Mouse (Mus musculus): ENCODE results near the gene Myo3b.
"Not testable (repeated sequence)": the region's sequence is repeated elsewhere in the genome, so short reads cannot be mapped to it uniquely, and the experiment has no call there.

Myo3b gene

GRCm38 (mm10) chr2:70195418-70196248 lies 156.7 kb downstream of the Myo3b start:
- DNase-seq (ENCODE audit: low spot score) = no peak

- no peak for DNase-seq (ENCODE audit: low spot score)
Measured at GRCm38 (mm10) chr2:70201796-70202555, 163.1 kb downstream of the Myo3b start.

DNA sequence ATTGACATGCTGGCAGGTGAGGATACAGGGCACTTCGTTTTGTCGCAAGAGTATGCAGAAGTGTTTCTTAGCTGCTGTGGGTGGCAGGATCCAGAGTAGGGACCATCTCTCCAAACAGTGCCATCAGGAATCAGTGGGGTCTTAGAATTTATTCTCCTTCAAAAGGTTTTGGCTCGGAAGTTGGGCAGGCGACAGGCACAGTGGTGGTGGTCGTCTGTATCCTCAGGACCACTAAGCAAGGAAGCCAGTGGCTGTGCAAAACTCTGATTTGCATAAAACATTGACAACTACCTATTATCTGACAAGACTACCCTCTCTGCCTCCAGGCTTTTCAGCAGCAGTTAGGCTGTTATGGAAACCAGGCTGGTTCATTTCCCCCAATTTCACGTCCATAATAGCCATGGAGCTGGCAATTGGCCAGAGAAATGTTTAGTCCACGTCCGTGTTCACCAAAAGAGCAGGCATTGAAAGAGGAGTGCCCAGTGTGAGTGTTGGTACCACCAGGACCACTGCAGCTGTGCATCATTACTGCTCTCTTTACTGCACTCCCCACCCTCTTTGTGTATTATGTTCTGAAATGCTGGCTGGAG lies 163.7 kb downstream of the Myo3b start:
- DNase-seq (ENCODE audit: low spot score) = no peak

DNA sequence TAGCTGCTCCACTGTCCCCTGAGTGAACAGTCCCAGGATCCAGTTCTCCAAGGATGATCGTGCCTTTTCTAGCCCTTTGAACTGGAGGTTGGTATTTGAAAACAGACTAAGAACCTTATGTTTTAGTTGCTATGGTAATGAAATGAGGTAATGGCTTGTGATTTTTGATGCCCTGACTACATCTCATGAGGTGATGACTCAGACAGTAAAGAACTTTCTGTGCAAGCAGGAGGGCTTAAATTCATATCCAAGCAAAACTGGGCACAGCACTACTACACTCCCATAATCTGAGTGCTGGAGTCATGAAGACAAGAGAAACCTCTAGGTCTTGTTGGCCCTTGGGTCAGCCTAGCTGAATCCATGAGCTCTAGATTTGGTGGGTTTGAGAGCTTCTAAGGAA lies 169.5 kb downstream of the Myo3b start:
- no peak for DNase-seq (ENCODE audit: low spot score)

DNA sequence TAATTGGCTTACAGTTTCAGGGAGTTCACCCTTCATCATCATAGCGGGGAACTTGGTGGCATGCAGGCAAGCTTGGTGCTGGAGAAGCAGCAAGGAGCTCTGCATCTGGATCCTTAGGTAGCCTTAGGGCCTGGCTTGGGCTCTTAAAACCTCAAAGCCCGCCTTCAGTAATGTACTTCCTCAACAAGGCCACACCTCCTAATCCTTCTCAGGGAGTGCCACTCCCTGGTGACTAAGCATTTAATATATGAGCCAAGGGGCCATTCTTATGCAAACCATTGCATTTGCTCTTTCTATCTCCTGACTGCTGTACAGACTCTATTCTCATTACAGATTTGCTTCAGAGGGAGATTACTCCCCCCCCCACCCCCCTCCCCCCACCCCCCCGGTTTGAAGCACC lies 170.9 kb downstream of the Myo3b start:
- DNase-seq (ENCODE audit: low spot score) = no peak

- DNase-seq (ENCODE audit: low spot score) = no peak
Measured at GRCm38 (mm10) chr2:70210427-70211332, 171.8 kb downstream of the Myo3b start.

DNA sequence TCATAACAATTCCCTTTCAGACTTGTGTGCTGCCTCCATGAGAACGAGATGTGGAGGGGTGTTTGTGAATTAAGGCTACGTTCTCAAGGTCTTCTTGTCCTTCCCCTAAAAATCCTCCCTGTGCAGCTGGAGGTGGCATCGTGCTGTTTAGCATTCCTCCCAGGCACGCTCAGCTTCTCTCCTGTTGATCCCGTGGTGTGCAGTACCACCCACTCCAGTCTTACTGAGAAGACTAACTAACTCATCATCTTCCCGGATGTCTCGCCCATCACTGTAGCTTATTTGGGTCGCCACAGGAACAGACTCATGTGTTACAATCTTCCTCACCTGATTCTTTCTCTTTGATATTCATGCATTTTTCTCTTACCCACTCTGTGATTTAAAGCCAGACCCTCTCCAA lies 175.5 kb downstream of the Myo3b start:
- DNase-seq (ENCODE audit: low spot score) = no peak

- DNase-seq (ENCODE audit: low spot score) = no peak
Measured at GRCm38 (mm10) chr2:70217800-70218199, 178.9 kb downstream of the Myo3b start.

DNA sequence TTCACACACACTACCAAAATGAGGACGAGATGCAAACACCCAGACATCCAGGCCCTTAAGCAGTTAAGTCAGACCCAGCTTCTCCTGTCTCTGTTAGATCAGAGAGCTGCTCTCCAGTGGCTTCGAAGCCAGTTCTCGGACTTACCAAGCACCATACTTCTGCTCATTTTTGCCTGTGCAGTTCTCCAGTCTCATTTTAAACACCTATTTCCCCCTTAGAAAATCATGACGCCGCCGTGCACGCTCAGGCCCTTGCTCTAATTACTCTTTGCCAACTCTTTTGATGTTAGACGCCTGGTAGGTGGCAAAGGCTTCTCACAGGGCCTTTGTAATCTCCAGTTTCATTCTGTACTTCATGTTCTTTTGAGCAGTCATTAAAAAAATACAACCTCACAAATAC lies 179.5 kb downstream of the Myo3b start:
- DNase-seq (ENCODE audit: low spot score) = no peak

- DNase-seq (ENCODE audit: low spot score) = no peak
Measured at GRCm38 (mm10) chr2:70226679-70227078, 187.8 kb downstream of the Myo3b start.

GRCm38 (mm10) chr2:70234450-70234849 lies 195.5 kb downstream of the Myo3b start:
- DNase-seq (ENCODE audit: low spot score) = not testable (repeated sequence)

- no peak for DNase-seq (ENCODE audit: low spot score)
Measured at GRCm38 (mm10) chr2:70245981-70246380, 207.1 kb downstream of the Myo3b start.

GRCm38 (mm10) chr2:70248616-70249015 lies 209.7 kb downstream of the Myo3b start:
- no peak for DNase-seq (ENCODE audit: low spot score)

GRCm38 (mm10) chr2:70249872-70250271 lies 210.9 kb downstream of the Myo3b start:
- DNase-seq (ENCODE audit: low spot score) = no peak

DNA sequence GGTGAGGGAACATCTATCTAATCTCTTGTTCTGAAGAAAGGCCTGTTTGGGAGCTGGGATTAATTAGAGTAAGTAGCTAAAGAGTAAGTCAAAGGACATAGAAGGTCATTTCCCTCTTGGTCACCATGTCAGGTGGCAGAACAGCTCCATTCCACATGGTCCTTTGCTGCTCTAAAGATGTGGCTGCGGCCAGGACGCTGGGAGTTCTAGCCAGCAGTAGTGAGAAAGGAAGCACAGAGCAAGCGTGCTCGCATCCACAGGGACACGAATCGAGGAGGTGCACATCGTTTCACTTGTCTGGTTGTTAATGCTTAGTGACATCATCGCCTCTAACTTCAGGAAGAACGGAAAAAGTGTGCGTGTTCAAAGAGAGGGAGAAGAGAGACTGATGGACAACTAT lies 212.3 kb downstream of the Myo3b start:
- DNase-seq (ENCODE audit: low spot score) = no peak

DNA sequence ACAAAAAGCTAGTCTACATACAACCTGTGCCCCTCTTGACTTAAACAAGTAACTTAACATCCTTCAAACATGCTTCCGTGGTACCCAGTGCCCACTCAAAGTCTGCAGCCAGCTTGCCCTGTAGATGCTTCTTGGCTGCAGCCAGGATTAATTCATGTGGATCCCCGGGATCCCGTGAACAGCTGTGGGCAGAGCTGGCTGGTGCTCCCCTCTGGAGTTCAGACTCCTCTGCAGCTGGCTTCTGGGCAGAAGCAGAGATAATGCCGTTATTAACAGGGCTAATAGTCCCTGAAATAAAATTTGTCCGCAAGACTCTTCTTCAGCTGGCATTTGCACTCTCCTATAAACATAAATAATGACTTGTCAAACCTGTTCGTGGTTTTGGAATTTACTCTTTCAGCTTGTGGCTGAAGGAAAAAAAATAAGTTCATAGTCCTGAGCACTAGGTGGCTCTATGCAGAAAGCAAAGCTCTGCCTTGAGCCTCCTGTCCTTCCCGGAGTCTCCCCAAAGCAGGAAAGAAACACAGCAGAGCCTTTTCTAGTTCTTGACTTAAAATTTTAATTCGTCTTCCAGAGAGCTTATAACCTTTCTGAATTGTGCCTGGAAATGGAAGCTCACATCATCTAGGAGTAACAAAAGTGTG lies 220.6 kb downstream of the Myo3b start:
- DNase-seq (ENCODE audit: low spot score) = peak; percentile 5

DNA sequence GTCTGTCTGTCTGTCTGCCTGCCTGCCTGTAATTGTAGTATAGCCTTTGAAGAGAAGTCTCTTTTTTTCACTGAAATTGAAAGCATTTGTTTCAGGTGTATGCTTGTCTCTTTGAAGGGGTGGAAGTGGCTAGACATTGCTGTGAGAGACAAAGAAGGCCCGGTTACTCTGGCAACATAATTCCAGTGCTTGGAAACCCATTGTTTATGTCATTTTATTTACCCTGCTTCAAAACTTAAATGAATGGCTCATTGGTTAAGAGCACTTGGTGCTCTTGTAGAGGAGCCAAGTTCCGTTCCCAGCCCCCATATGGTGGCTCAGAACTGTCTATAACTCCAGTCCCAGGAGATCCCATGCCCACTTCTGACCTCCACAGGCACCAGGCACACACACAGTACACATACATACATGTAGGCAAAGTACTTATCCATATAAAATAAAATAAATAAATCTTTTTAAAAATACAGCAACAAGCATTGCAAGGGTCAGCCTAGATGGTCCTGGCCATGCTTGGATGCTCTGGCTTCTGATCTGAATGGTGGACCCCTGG lies 221.8 kb downstream of the Myo3b start:
- DNase-seq (ENCODE audit: low spot score) = no peak

DNA sequence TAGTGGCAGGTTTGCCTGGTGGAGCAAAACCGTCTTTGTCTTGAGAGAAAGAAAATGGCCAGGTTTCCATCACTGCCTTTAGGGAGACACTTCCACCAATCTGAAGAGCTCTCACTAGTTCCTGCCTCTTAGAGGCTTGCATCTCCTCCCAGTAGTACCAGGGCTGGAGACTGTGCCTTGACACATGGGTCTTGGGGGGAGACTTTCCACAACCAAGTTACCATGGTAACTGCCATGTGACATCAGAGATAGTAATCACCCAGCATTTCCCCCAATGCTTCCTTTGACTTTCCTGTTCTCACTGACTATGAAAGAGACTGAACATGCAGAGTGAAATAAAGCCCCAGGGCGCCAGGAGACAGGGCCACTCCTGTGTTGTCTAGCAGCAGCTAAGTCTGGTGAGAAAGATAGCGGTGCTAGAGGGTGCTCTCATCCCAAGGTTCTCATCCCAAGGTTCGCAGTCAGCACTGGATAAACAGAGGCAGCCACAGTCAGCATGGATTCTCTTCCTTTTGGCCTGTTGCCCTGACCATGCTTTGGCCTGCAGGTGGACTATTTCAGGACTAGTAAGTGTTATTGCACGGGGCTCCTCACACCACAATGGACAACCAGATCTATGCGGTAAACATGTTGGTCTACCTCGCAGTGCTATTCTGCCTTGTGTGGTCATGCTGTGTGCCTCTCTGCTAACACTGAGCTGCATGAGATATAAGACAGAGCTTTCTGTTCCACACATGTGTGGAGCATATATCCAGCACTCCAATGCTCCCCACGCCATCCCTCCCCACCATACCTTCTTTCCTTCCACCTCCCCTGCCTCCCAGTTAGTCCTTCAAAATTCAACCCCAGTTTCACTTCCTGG lies 223.0 kb downstream of the Myo3b start:
- no peak for DNase-seq (ENCODE audit: low spot score)

- peak; percentile 4 for DNase-seq (ENCODE audit: low spot score)
Measured at GRCm38 (mm10) chr2:70262565-70263082, 223.7 kb downstream of the Myo3b start.
